Mouse (Mus musculus): Measurements from ENCODE around the gene Cd109. TPM values are rescaled to one million over a fixed set of nuclear protein-coding genes. Genes with fewer than 3 reads are reported as not detected.

Cd109 gene
- total RNA-seq (2017) = not detected in 2 replicates

DNA sequence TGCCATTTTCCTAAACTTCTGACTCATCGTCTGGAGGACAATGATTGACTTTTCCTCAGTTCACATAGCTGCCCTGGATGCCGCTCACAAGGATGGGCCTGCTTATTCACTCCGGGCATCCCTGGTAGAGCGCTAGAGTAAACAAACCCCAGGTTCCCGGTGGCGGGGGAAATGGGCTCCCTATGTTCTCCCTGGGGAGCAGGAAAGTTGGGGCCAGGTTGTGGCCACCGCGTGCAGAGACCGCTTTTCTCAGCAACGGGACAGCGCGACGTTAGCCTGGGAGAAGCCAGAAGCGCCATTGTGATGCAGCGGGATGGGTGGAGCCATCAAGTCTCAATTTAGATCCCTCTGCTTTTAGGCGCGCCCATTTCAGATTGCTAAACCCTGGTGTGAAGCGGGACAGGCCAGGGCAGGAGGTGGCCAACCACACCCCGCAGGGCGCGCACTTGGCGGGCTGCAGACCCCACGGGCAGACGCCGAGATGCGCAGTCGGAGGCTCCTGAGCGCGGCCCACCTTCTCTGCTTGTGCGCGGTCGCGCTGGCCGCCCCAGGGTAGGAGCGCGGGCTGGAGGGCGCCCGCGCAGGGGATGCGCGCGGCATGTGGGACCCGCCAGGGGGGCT, at the start of gene Cd109:
Gene Cd109 (plus strand): TSS at position 146 of the 621 bp plus-strand sequence.
- ATAC-seq (replicated peaks; ENCODE audit: low read depth, poor library complexity, severe bottlenecking) = peak; percentile 85

DNA sequence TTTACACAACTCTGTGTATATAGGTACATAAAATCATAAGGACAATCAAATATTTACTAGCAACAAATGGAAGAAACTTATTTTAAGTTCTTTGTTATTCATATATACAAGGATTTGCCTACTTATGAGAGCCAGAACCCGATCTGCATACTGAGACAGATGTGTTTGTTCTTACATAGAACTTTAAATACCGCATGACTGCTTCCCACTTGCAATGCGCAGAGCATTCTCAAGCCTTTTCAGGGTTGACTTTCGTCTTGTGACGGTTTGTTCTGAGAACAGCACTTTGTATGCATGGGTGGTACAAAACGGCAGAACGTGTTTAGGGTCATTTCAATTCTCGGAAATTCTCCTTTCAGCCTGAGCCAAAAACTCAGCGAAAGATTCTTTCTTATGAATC, 45.4 kb upstream of the Cd109 start:
- no peak for ATAC-seq (replicated peaks; ENCODE audit: low read depth, poor library complexity, severe bottlenecking)

DNA sequence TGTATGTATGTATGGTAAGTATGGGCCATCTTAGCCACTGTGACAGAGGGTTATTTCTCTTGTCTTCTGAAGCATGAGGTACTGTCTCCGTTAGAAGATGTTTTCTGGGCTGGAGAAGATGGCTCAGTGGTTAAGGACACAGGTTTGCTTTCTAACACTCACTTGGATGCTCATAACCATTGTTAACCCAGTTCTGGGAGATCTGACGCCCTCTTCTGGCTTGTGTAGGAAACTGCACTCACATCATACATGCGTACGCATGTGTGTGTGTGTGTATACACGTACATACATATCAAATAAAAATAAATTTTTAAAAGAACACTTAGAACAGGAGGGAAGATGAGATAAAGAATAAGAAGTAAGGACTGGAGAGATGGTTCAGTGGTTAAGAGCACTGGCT, 38.9 kb upstream of the Cd109 start:
- ATAC-seq (replicated peaks; ENCODE audit: low read depth, poor library complexity, severe bottlenecking) = no peak

DNA sequence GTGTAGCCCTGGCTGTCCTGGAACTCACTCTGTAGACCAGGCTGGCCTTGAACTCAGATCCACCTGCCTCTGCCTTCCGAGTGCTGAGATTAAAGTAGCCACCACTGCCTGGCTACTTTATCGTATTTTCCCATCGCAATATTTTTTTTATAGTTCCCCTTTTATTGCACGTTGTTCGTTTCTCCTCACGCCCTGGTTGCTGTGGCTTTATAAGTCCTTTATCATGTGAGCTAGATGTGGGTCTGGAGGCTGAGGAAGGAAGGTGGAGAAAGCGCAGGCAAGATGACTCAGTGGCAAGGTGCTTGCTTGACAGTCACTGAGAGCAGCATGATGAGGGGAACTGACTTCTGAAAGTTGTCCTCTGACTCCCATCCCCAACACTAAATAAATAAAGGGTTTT, 36.5 kb upstream of the Cd109 start:
- peak; percentile 95 for ATAC-seq (replicated peaks; ENCODE audit: low read depth, poor library complexity, severe bottlenecking)

DNA sequence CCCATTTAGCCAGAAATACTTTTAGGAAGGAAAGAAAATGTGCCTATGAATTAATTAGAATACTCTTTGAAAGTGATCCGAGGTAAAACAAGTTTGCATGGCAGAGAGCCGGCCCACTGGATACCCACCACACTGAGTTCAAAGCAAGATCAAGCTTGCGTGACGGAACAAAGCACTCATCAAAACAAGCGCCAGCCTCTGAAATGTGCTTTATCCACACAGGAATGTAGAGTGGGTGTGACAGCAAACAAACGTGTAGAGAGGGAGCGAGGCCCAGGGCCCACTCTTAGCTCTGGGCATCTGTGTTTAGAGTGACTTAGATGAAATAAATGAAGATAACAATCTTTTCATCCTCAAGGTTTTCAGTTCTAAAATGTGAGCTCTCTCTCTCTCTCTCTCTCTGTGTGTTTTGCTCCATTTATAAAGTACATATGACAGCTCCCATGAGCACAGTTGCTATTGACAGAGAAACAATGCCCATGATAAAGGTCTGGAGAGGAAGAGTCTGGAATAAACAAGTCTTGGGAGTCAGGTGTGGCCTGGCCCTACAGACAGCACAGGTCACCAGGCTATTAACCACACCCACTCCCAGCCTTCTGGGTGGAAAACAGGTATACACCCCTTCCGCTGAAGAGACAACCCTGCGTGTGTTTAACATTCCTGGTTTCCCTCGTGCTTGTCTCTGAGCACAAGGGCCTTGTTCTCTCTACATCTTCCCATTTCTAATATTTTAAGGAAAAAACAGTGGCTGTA, 35.5 kb upstream of the Cd109 start:
- ATAC-seq (replicated peaks; ENCODE audit: low read depth, poor library complexity, severe bottlenecking) = no peak

DNA sequence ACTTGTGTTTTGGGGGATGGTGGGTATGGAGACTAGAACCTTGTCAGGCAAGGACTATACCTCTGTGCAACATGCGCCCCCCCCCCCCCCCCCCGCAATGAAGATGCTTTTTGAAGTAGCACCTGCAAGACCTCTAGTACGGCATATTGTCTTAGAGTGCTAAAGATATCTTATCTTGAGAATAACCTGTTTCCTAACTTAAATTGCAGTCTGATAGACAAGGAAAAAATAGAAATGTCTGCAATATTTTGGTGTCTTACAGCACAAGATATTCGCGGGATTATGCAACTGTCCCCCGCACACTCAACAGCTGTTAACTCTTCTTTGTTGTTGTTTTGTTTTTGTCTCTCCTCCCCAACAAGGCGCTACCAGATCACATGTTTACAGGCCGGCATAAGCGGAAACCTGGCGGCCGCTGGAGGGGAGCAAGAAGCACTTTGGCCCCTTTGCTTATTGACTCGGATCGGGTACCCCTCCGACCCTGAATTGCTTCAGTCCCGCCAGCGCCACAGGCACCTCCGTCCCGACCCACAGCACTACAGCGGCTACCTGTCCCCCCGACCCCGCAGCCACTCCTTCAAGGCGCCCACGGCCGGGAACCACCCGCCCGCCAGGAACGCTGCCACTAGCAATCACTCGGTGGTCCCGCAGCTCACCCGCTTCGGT, 28.0 kb upstream of the Cd109 start:
- ATAC-seq (replicated peaks; ENCODE audit: low read depth, poor library complexity, severe bottlenecking) = peak; percentile 23

DNA sequence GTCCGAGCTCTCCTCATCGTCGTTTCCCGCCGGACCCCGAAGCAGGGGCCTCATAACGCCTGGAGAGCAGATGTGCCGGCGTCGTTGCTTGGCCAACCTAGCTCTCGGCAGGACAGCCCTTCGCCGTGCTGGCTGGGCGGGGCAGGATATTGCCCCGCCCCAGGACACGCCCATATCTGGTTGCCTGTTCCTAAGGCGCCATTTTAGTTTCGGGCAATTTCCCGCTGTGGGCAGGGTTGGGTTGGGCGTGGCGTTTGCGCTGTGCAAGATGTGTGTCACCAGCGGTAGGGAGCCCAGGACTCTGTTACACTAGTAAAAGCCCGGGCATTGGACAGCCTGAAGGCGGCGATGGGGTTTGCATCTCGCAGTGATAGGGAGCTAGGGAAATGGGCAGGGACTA, 27.4 kb upstream of the Cd109 start, which contains the start of gene Slc17a5:
Gene Slc17a5 (minus strand): TSS at position 128 of the 400 bp plus-strand sequence.
- ATAC-seq (replicated peaks; ENCODE audit: low read depth, poor library complexity, severe bottlenecking) = peak; percentile 93

DNA sequence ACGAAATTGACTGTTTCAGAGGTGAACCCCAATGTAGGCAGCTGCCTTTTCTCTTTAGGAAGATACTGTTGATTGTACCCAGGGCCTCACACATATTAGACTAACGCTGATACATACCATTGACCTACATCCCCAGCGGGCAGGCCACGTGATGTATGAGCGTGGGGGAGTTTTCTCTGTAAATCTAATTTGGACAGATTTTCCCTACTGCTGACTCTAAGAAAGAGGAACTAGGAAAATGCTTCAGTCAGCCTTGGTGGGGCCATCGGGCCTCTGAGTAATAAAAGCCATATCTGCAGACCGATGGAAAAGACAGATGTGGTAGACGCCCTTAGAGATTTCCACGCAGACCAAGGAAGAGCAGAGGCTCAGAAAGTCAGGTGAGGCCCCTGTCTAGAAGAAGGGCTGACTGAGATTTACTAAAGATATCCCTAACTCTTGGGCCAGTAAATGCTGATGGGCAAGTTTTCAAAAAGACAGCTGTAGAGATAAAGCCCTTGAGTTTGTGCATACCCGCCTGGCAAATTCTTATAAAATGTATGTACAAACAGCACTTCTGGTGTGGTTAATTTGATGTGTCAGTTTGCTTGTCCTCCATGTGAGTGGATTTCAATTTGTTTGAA, 26.8 kb upstream of the Cd109 start:
- peak; percentile 61 for ATAC-seq (replicated peaks; ENCODE audit: low read depth, poor library complexity, severe bottlenecking)

DNA sequence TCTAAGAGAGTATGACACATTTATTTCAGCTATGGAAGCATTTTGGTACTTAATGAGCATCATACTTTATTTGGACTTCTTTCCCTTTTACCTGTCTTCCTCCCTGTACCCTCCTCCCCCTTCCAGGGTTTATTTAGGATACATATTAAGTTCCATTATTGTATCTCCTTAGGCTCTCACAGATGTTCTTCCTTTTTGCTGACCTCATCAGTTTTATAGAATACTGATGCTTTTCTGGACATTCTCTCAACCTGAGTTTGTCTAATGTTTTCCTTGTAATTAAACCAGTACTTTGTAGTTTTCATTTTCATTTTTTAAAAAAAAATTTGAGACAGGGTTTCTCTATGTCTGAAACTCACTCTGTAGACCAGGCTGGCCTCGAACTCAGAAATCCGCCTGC, 24.9 kb upstream of the Cd109 start:
- ATAC-seq (replicated peaks; ENCODE audit: low read depth, poor library complexity, severe bottlenecking) = no peak

DNA sequence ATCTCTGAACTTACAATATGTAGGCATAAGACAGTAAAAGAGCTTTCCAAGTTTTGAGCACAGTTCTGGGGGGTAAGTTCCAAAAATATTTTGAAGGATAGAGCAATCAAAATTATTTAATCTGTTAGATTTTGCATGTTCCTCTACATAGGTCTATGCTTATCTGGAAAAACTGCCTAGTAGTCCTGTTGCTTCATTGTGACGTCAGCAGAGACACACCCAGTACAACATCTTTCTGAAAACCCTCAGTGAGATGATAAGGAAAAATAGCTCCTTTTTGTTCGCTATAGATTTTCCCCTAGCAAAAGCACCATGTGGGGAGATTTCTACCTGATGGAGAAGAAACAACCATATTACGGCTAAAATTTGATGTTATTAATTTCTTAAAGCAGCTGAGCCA, 20.1 kb upstream of the Cd109 start:
- no peak for ATAC-seq (replicated peaks; ENCODE audit: low read depth, poor library complexity, severe bottlenecking)

DNA sequence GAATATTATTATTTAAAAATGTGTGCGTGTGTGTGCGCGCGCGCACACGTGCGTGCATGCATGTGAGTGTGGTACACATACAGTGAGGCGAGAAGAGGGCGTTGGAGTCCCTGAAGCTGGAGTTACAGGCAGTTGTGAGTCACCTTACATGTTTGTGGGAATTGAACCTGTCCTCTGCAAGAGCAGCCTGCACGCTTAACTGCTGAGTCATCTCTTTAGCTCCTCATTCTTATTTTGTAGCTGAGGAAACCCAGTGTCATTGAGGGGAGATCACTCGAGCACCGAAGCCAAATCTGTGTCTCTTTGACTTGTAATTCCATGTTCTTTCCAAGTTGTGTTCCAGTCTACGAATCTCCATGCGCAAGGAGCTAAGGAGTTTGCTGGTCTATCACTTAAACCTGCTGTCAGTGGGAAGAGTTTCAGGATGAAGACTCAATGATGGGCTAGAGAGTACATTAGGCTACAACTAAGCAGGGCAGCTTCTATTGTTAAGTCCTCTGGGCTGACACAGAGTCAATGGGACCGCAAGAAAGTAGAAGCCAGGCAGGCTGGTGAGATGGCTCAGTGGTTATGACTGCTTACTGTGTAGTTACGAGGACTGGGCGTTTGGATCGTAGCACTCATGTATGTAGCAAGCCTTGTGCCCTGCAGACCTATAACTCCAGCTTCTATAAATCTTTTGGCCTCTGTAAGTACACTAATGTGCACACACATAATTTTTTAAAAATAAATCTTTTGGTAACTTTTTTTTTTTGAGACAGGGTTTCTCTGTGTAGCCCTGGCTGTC, 19.4 kb upstream of the Cd109 start:
- no peak for ATAC-seq (replicated peaks; ENCODE audit: low read depth, poor library complexity, severe bottlenecking)

DNA sequence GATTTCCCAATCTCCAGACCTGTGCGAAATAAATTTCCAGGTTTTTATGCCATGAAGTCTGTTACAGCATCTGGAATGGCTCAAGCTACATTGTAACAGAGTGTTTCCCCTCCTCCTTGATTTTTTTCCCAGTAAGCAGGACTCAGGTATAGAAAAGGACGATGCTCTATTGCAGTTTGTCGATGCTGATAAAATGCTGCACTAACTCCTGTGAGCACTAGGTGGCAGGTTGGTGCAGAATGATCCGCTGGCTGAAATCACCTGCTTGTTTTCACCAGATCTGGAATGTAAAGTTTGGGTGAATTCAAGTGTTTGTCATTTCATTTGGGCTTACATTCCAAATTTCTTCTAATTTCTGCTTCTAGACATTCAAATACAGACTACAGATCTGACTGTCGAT, 18.5 kb upstream of the Cd109 start:
- ATAC-seq (replicated peaks; ENCODE audit: low read depth, poor library complexity, severe bottlenecking) = peak; percentile 94

DNA sequence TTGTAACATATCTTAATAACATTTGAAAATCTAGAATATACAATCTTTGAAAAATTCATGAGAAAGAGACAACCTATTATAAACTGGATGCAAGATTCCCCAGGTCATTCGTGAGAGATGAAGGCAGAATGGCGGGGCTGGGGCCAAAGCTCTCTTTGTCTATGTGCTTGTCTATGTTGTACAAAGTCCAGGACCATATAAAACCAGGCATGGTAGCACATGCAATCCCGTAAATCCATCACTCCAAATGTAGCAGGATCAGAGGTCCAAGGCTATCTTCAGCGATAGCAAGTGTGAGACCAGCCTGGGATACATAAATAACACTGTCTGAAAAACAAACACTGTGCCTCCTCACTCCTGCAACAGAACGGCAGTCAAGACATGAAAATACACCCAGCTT, 15.4 kb upstream of the Cd109 start:
- no peak for ATAC-seq (replicated peaks; ENCODE audit: low read depth, poor library complexity, severe bottlenecking)

DNA sequence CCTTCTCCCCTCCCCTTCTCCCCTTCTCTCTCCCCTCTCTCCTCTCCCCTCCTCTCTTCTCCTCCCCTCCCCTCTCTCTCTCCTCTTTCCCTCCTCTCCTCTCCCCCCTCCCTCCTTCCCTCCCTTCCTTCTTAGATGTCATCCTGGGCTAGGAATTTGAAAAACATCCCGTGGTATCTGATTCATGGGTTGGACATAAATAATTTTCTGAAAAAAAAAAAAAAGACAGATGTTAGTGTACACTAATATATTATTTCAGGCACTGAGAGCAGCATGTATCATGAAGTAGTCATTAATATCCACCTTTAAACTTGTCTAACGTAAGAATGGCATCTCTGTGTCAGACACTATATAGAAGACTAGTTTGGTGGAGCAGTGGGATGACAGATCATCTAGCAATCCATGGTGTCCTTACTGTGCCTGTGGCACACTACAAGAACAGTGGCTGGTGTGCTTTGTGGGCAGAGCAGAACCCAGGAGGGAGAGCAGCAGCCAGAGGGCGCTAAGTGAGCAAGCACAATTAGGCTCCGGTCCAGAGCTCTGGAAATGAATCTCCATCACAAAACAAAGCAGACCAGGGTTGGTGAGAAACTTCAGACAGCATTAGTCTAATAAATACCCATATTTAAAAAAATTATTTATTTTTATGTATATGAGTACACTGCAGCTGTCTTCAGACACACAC, 14.2 kb upstream of the Cd109 start:
- ATAC-seq (replicated peaks; ENCODE audit: low read depth, poor library complexity, severe bottlenecking) = 0 out of 2 replicates have a peak, but pooled peaks have one; percentile 50

DNA sequence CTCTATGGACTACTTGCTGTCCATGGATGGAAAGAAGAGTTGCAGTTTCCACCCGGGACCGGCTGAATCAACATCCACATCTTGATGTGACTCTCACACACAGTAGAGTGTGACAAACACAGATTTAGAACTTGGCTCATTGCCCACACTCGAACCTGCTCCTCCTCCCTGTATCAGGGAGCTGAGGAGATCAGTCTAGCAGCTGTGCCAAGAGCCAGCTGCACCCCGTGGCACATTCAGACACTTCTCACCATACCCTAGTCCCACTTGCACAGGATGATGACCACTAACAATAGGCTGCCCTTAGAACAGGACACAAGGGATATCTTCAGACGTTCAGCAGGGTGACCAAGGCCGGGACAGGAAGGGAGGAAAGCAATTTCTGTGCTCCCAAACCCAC, 1.1 kb upstream of the Cd109 start:
- ATAC-seq (replicated peaks; ENCODE audit: low read depth, poor library complexity, severe bottlenecking) = no peak

DNA sequence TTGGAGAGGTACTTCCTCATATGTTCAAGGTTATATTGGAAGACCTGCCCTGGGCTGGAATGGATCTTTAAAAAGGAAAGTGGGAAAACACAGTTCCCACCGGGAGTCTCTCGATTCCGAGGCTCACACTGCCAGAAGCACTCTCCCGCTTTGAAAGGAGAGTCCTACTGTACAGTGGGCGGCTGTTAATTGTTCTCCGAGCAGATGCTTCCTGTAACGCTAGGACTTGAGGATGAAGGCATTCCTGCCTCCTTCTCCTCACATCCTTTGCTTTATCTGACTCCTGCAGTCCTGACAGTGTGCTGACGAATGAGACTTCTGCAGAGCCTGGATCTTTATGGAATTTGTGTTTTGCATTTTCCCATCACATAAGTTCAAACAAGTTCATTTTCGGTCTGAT, 3.9 kb downstream of the Cd109 start:
- no peak for ATAC-seq (replicated peaks; ENCODE audit: low read depth, poor library complexity, severe bottlenecking)

DNA sequence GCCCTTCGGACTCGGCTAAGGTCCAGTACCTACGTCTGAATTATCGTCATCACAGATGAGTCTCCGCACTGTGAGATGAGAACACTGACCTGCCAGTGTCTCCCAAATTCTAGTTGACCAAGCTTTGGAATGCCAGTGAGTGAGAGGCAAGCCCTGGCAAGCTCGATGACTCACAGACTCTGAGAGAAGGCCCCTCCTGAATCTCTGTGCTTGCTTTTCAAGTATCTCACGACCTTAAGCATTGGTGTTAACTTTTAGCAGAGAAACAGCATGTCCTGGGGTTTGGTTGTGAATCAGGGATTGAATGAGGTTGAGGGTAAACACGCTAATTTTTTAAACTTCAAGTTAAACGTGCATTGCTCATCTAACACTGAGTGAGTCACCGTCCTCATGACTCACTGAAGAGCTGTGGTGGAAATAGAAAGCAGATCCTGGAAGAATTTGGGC, 8.0 kb downstream of the Cd109 start:
- ATAC-seq (replicated peaks; ENCODE audit: low read depth, poor library complexity, severe bottlenecking) = no peak

DNA sequence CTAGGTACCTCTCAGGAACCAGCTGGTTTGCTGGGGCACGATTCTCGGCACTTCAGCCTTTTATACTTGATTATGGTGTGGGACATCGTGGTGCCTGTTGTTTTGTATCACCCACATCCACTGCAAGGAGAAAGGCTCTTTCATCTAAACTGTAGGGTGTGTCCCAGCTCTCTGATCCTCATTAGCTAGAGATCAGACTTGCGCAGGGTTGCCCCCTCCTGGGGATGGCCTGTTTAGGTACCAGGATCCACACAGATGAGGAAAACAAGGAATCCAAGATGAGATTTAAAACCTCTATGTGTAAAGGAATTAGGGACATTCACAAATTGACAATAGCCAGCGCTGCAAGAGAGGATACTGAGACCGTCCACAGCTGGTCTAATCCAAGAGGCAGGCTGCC, 14.6 kb downstream of the Cd109 start:
- ATAC-seq (replicated peaks; ENCODE audit: low read depth, poor library complexity, severe bottlenecking) = no peak

DNA sequence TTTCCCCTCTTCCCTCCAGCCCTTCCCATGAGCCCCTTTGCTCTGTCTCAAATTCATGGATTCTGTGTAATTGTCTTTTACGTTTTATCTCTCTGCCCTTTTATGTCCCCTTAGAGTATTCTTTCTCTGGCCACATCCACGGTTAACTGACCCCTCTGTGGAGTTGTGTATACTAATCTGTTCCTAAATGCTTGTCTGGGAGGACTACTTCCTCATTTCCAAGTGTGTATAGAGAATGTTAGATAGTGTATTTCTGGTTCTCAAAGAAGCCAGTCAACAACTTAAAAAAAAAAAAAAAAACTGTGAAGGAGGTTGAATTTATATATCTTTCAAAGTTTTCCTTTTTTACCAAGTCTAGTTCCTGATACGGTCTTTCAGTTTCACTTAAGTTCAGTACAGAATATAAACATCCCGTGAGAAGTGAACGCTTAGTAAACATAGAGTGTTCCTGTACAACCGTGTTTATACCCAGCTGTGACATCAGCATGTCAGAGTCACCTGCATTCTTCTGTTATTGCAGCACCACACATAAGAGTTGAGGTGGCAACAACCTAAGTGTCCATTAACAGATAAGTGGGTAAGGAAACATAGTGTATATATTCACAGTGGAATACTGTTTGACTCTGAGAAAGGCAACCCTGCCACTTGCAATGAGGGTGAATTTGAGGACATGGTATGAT, 16.5 kb downstream of the Cd109 start:
- peak; percentile 74 for ATAC-seq (replicated peaks; ENCODE audit: low read depth, poor library complexity, severe bottlenecking)

Data from common myeloid progenitor, adult 5-6 weeks (primary cell).